Mouse (Mus musculus): ENCODE measurements around the gene Ncor2. TPM values are rescaled to one million over a fixed set of nuclear protein-coding genes. Genes with fewer than 3 reads are reported as not detected.
"Not testable (repeated sequence)": the region's sequence is repeated elsewhere in the genome, so short reads cannot be mapped to it uniquely, and the experiment has no call there.

Gene Ncor2
- polyA plus RNA-seq (2015; fragmentation: Nextera tagmentation; extraction: Ambion mirVana), result 26.3 and 28.7 TPM in 2 replicates

GRCm38 (mm10) chr5:125179007-125179734, at the start of gene Ncor2:
Ncor2 (minus strand) TSS chr5:125179219.
- WGBS, result 0% methylated on average over 73 of the region's 87 CpGs
- H3K27ac ChIP-seq (replicated peaks), result peak within 1 kb of the TSS; percentile 93
- no peaks in the 10 kb centered on the region for H3K27me3 ChIP-seq
- H3K9ac ChIP-seq, result peak within 1 kb of the TSS; percentile 76
- peak within 1 kb of the TSS; percentile 74 for H3K4me3 ChIP-seq
- H3K4me2 ChIP-seq, result peak within 1 kb of the TSS; percentile 79
- no peaks in the 10 kb centered on the region for H3K36me3 ChIP-seq
- peak; percentile 76 for ATAC-seq (ENCODE audit: low FRiP score, low read depth)
- H3K9me3 ChIP-seq, result no peaks in the 10 kb centered on the region
- H3K4me1 ChIP-seq (replicated peaks), result peaks cover 54% of the 10 kb centered on the region

DNA sequence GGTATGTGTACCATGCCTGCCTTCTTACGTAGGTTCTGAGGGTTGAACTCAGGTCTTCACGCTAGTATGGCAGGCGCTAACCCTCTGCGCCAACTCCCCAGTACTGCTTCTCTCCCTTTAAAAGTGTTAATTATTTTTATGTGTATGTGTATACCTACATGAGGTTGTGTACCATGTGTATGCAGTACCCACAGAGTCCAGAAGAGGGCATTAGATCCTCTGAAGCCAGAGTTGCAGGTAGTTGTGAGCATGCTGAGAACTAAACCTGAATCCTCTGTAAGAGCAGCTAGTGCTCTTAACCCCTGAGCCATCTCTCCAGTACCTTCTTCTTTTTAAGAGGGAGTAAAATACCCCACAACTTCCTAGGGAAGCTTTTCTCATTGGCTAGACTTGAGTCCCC, 48.7 kb upstream of the Ncor2 start:
- ATAC-seq (ENCODE audit: low FRiP score, low read depth), result no peak
- Histone ChIP-seq H3K9ac (no peak overlapping the region), H3K4me3 (no peak overlapping the region), H3K9me3 (no peaks in the 10 kb centered on the region), H3K4me2 (no peak overlapping the region), H3K27ac (replicated peaks) (no peak overlapping the region), H3K4me1 (replicated peaks) (peaks cover 40% of the 10 kb centered on the region), H3K27me3 (no peaks in the 10 kb centered on the region), H3K36me3 (no peaks in the 10 kb centered on the region)
- 96% methylated on average over 4 of the region's 4 CpGs for WGBS

GRCm38 (mm10) chr5:125226229-125226634, 47.2 kb upstream of the Ncor2 start:
- H3K36me3 ChIP-seq, result no peaks in the 10 kb centered on the region
- H3K4me3 ChIP-seq, result no peak overlapping the region
- H3K9ac ChIP-seq, result no peak overlapping the region
- 22% methylated on average over 12 of the region's 12 CpGs for WGBS
- peaks cover 54% of the 10 kb centered on the region for H3K4me1 ChIP-seq (replicated peaks)
- peak overlapping the region; percentile 75 for H3K27ac ChIP-seq (replicated peaks)
- H3K4me2 ChIP-seq, result no peak overlapping the region
- peak; percentile 72 for ATAC-seq (ENCODE audit: low FRiP score, low read depth)
- no peaks in the 10 kb centered on the region for H3K27me3 ChIP-seq
- H3K9me3 ChIP-seq, result no peaks in the 10 kb centered on the region

DNA sequence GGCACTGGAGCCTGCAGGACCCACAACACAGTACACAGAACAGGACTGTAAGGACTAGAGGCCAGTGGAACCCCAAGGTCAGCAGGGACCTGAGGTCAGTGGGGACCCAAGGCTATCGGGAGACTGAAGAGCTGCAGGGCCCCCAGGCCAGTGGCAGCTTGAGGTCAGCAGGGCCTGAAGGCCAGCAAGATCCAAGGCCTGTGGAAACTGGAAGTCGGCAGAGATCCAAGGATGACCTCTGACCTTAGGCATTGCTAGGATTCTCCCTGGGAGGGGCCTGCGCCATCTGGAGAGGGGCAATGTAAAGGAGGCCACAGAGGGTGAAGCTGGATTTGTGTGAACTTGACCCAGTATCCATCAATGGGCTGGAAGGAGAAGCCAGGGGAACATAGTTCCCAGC, 45.9 kb upstream of the Ncor2 start:
- WGBS, result 31% methylated on average over 3 of the region's 3 CpGs
- H3K4me3 ChIP-seq, result no peak overlapping the region
- H3K4me2 ChIP-seq, result no peak overlapping the region
- H3K9me3 ChIP-seq, result no peaks in the 10 kb centered on the region
- no peaks in the 10 kb centered on the region for H3K27me3 ChIP-seq
- H3K27ac ChIP-seq (replicated peaks), result no peak overlapping the region
- H3K36me3 ChIP-seq, result no peaks in the 10 kb centered on the region
- ATAC-seq (ENCODE audit: low FRiP score, low read depth), result no peak
- peaks cover 57% of the 10 kb centered on the region for H3K4me1 ChIP-seq (replicated peaks)
- no peak overlapping the region for H3K9ac ChIP-seq

- Histone ChIP-seq H3K4me1 (replicated peaks) (peaks cover 57% of the 10 kb centered on the region), H3K9me3 (no peaks in the 10 kb centered on the region), H3K4me3 (no peak overlapping the region), H3K4me2 (no peak overlapping the region), H3K9ac (no peak overlapping the region), H3K27ac (replicated peaks) (no peak overlapping the region), H3K36me3 (no peaks in the 10 kb centered on the region), H3K27me3 (no peaks in the 10 kb centered on the region)
- no peak for ATAC-seq (ENCODE audit: low FRiP score, low read depth)
- 46% methylated on average over 5 of the region's 5 CpGs for WGBS
These were observed 44.9 kb upstream of the Ncor2 start for GRCm38 (mm10) chr5:125223961-125224360.

- Histone ChIP-seq H3K9ac (no peak overlapping the region), H3K4me3 (no peak overlapping the region), H3K4me1 (replicated peaks) (peaks cover 63% of the 10 kb centered on the region), H3K36me3 (no peaks in the 10 kb centered on the region), H3K4me2 (no peak overlapping the region), H3K27ac (replicated peaks) (peak overlapping the region; percentile 69), H3K9me3 (no peaks in the 10 kb centered on the region), H3K27me3 (no peaks in the 10 kb centered on the region)
- WGBS, result 50% methylated on average over 6 of the region's 6 CpGs
- ATAC-seq (ENCODE audit: low FRiP score, low read depth), result no peak
These were observed 43.7 kb upstream of the Ncor2 start for GRCm38 (mm10) chr5:125222706-125223105.

- Histone ChIP-seq H3K4me1 (replicated peaks) (peaks cover 71% of the 10 kb centered on the region), H3K9ac (no peak overlapping the region), H3K4me2 (no peak overlapping the region), H3K4me3 (no peak overlapping the region), H3K36me3 (no peaks in the 10 kb centered on the region), H3K27ac (replicated peaks) (peak overlapping the region; percentile 69), H3K27me3 (no peaks in the 10 kb centered on the region), H3K9me3 (no peaks in the 10 kb centered on the region)
- ATAC-seq (ENCODE audit: low FRiP score, low read depth), result peak; percentile 84
- 58% methylated on average over 3 of the region's 3 CpGs for WGBS
These were observed 42.8 kb upstream of the Ncor2 start for GRCm38 (mm10) chr5:125221868-125222267.

DNA sequence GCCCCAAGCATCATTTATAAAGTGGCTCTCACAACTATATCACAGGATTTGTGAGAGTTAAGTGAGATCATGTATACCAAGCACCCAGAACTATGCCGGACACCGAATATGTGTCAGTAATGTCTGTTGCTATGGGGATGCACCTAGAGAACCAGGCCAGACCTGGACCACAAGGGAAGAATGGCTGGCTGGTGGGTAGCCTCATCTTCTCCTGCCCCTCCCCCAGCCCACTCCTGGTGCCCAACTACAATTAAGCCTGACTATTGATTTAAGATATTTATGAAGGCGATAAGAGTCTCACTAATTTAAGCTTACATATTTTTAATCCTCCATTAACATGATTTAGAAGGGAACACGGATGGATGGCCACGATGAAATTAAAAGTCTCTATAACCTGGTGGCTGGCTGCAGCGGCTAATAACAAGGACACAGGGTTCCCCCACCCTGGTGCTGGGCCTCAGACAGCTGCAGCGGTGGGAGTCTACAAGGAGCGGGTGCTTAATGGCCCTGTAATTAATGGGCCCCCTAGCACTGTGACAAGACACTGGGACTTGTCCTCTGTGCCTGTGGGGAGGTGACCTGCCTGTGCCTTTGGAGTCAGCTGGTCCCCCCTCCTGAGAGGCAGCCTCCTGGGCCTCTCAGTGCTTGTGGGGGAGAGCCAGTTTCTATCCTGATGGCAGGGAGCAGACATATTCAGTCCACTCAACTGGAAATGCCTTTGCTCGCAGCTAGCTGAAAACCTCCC, 38.6 kb upstream of the Ncor2 start:
- Histone ChIP-seq H3K36me3 (no peaks in the 10 kb centered on the region), H3K4me3 (no peak overlapping the region), H3K9me3 (no peaks in the 10 kb centered on the region), H3K27me3 (no peaks in the 10 kb centered on the region), H3K4me1 (replicated peaks) (peaks cover 46% of the 10 kb centered on the region), H3K4me2 (no peak overlapping the region), H3K9ac (no peak overlapping the region), H3K27ac (replicated peaks) (peak overlapping the region; percentile 56)
- WGBS, result 35% methylated on average over 9 of the region's 9 CpGs
- ATAC-seq (ENCODE audit: low FRiP score, low read depth), result peak; percentile 39; the same call in 1 of the 2 replicates

DNA sequence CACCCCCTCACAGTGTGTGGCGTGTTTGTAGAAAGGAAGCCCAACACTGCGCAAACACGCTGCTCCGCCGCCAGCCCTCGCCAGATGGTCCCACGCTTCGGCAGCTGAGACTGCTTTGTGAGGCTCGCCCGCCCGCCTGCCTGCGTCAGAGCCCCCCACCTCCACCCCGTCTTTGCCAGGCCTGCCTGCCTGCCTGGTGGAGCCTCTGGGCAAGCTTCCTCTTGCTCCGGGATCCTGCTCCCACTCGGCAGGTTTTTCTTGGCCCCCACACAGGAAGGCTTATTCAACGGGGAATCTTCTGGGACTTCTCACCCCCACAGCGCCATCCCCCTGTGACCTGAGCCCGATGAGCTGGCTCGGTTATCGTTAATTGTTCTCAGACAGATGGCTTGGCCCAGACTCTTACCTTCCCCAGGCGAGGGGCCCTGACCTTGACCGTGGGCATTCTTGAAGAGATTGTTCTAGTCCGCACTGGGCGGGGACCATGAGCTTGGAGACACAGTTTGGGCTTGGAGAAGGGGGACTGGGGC, 37.0 kb upstream of the Ncor2 start:
- Histone ChIP-seq H3K4me2 (peak overlapping the region; percentile 45), H3K9ac (0 out of 2 replicates have a peak overlapping the region, but pooled peaks have one; percentile 20), H3K27me3 (no peaks in the 10 kb centered on the region), H3K36me3 (no peaks in the 10 kb centered on the region), H3K4me1 (replicated peaks) (peaks cover 30% of the 10 kb centered on the region), H3K4me3 (peak overlapping the region; percentile 3; the same call in 1 of the 2 replicates), H3K9me3 (no peaks in the 10 kb centered on the region), H3K27ac (replicated peaks) (peak overlapping the region; percentile 85)
- WGBS, result 3% methylated on average over 24 of the region's 24 CpGs
- peak; percentile 83 for ATAC-seq (ENCODE audit: low FRiP score, low read depth)

- peak overlapping the region; percentile 3; the same call in 1 of the 2 replicates for H3K4me3 ChIP-seq
- 0 out of 2 replicates have a peak overlapping the region, but pooled peaks have one; percentile 20 for H3K9ac ChIP-seq
- H3K36me3 ChIP-seq, result no peaks in the 10 kb centered on the region
- peaks cover 30% of the 10 kb centered on the region for H3K4me1 ChIP-seq (replicated peaks)
- H3K4me2 ChIP-seq, result peak overlapping the region; percentile 45
- ATAC-seq (ENCODE audit: low FRiP score, low read depth), result no peak; the same call in none of the 2 replicates
- no peaks in the 10 kb centered on the region for H3K9me3 ChIP-seq
- H3K27ac ChIP-seq (replicated peaks), result peak overlapping the region; percentile 85
- H3K27me3 ChIP-seq, result no peaks in the 10 kb centered on the region
- 20% methylated on average over 9 of the region's 11 CpGs for WGBS
These were observed 36.4 kb upstream of the Ncor2 start for GRCm38 (mm10) chr5:125215346-125215929.

- 88% methylated on average over 6 of the region's 6 CpGs for WGBS
- H3K4me2 ChIP-seq, result no peak overlapping the region
- H3K4me3 ChIP-seq, result no peak overlapping the region
- peaks cover 30% of the 10 kb centered on the region for H3K4me1 ChIP-seq (replicated peaks)
- H3K36me3 ChIP-seq, result no peaks in the 10 kb centered on the region
- H3K27ac ChIP-seq (replicated peaks), result no peak overlapping the region
- H3K9me3 ChIP-seq, result no peaks in the 10 kb centered on the region
- no peak for ATAC-seq (ENCODE audit: low FRiP score, low read depth)
- H3K9ac ChIP-seq, result no peak overlapping the region
- no peaks in the 10 kb centered on the region for H3K27me3 ChIP-seq
These were observed 35.0 kb upstream of the Ncor2 start for GRCm38 (mm10) chr5:125214064-125214463.

GRCm38 (mm10) chr5:125204910-125205309, 25.9 kb upstream of the Ncor2 start:
- H3K4me3 ChIP-seq; H3K27me3 ChIP-seq; H3K36me3 ChIP-seq; H3K4me2 ChIP-seq; ATAC-seq (ENCODE audit: low FRiP score, low read depth); H3K9me3 ChIP-seq; H3K27ac ChIP-seq (replicated peaks); H3K9ac ChIP-seq: not testable (repeated sequence)
- WGBS, result 93% methylated on average over 3 of the region's 3 CpGs
- peaks cover 26% of the 10 kb centered on the region for H3K4me1 ChIP-seq (replicated peaks)
